Mouse (Mus musculus) embryonic facial prominence, embryonic 15.5 days (tissue): ENCODE measurements around the gene Frem1. TPM values are rescaled to one million over a fixed set of nuclear protein-coding genes. Genes with fewer than 3 reads are reported as not detected.

Experiments
- ATAC-seq: fragments of 200-750 bp; cut with Nextera tagmentation; 2 replicates; pipeline ENCODE4 v1.8.0; 2017; ENCODE audit warnings: low read depth, moderate TSS enrichment; ENCODE audit not compliant: insufficient number of reproducible peaks, low FRiP score, low TSS enrichment
- H3K27ac ChIP-seq: fragments of 300-500 bp; sonication (generic); replicated peaks from 2 replicates; pipeline ENCODE4 v1.5.1; 2015; ENCODE audit warnings: mild to moderate bottlenecking, inconsistent platforms
- H3K27me3 ChIP-seq: fragments of 300-500 bp; sonication (generic); 2 replicates; pipeline ENCODE4 v1.6.1; 2015; ENCODE audit warnings: inconsistent platforms
- H3K36me3 ChIP-seq: fragments of 300-500 bp; sonication (generic); 2 replicates; pipeline ENCODE4 v1.6.1; 2015; ENCODE audit warnings: mild to moderate bottlenecking, inconsistent platforms
- H3K4me1 ChIP-seq: fragments of 300-500 bp; sonication (generic); 2 replicates; pipeline ENCODE4 v1.6.1; 2015; ENCODE audit warnings: inconsistent platforms
- H3K4me2 ChIP-seq: fragments of 300-500 bp; sonication (generic); replicated peaks from 2 replicates; pipeline ENCODE4 v1.6.1; 2015; ENCODE audit warnings: mild to moderate bottlenecking, inconsistent platforms
- H3K4me3 ChIP-seq: fragments of 300-500 bp; sonication (generic); replicated peaks from 2 replicates; pipeline ENCODE4 v1.5.1; 2015; ENCODE audit warnings: mild to moderate bottlenecking, inconsistent platforms
- H3K9ac ChIP-seq: fragments of 300-500 bp; sonication (generic); 2 replicates; pipeline ENCODE4 v1.6.1; 2015; ENCODE audit warnings: inconsistent platforms
- H3K9me3 ChIP-seq: fragments of 300-500 bp; sonication (generic); replicated peaks from 2 replicates; pipeline ENCODE4 v1.6.1; 2016; ENCODE audit warnings: inconsistent platforms
- WGBS: fragments of 180-500 bp; shearing (Covaris S2); methylation state at CpG from one replicate; pipeline ENCODE4 v1.1.7; 2015; 5-methylcytosine and 5-hydroxymethylcytosine counted together
- polyA plus RNA-seq: library from polyadenylated mRNA; unstranded; fragments of >200 nt; fragmentation: Nextera tagmentation; extraction: Ambion mirVana; gene quantifications from 2 replicates; pipeline ENCODE4 v1.2.1, GENCODE M21; 2015

Gene Frem1
- 13.9 and 14.1 TPM in 2 replicates for polyA plus RNA-seq

DNA sequence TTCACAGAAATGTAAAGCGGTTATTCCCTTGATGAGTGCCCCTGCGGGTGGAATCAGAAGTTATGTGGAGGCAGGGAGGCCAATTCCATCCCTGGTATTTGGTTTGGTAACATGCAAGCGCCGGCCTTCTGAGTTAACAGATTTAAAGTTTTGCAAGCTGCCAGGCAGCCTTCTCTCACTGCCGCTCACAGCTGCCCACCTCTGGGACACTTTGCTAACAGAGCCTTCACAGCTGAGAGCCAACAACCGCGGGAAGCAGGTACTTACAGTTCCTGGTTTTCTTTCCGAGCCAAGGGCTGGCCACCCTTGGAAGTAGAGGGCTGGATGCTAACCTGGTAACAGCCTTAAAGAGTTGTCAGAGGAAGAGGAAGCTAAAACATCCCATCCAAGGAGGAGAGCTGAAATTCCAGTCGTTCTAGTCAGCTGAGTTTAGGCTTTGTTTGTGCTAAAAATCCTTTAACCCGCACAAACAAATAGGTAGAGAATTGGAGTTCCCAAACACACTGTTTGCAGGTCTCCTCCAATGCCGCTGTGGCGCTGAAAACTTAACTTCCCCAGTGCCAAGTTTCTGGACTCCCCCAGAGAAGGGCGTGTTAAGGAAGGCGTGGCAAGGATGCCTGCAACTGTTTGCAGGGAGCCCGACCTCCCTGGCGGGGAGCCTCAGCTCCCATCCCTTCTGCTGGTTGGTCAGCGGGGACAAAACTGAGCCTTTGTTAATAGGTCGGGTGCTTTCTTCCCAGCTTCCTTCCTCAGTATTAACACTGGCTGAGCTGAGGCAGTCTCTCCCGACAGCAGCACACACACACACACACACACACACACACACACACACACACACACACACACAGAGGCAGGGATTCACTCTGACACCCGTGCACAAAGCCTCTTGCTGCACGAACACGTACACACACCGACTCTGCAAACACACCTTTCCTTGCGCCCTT, at the start of gene Frem1:
TSS of gene Frem1 (minus strand) at position 706 of the 944 bp plus-strand sequence.
- Histone ChIP-seq H3K9me3 (no peaks in the 10 kb centered on the region), H3K9ac (peak within 1 kb of the TSS; percentile 33; the same call in 1 of the 2 replicates), H3K36me3 (no peaks in the 10 kb centered on the region), H3K4me3 (peak within 1 kb of the TSS; percentile 51), H3K4me1 (peaks cover 37% of the 10 kb centered on the region), H3K27me3 (no peaks in the 10 kb centered on the region), H3K4me2 (peak within 1 kb of the TSS; percentile 52), H3K27ac (peak within 1 kb of the TSS; percentile 84)
- 2% methylated on average over 24 of the region's 24 CpGs for WGBS
- ATAC-seq = peak; percentile 79; the same call in 1 of the 2 replicates

- Histone ChIP-seq H3K4me1 (peaks cover 11% of the 10 kb centered on the region; the same call in 1 of the 2 replicates), H3K27ac (no peak overlapping the region), H3K4me2 (no peak overlapping the region), H3K36me3 (no peaks in the 10 kb centered on the region), H3K27me3 (no peaks in the 10 kb centered on the region), H3K9ac (no peak overlapping the region), H3K4me3 (no peak overlapping the region), H3K9me3 (no peaks in the 10 kb centered on the region)
- 82% methylated on average over 7 of the region's 7 CpGs for WGBS
- no peak for ATAC-seq
Measured at GRCm38 (mm10) chr4:83099025-83099424, 46.9 kb upstream of the Frem1 start.

- no peak for ATAC-seq
- Histone ChIP-seq H3K9ac (no peak overlapping the region), H3K27ac (no peak overlapping the region), H3K4me2 (no peak overlapping the region), H3K9me3 (no peaks in the 10 kb centered on the region), H3K4me3 (no peak overlapping the region), H3K36me3 (no peaks in the 10 kb centered on the region), H3K4me1 (peaks cover 11% of the 10 kb centered on the region; the same call in 1 of the 2 replicates), H3K27me3 (no peaks in the 10 kb centered on the region)
- WGBS = 72% methylated on average over 2 of the region's 2 CpGs
Measured at GRCm38 (mm10) chr4:83093941-83094340, 41.8 kb upstream of the Frem1 start.

GRCm38 (mm10) chr4:83090691-83091448, 38.7 kb upstream of the Frem1 start:
- Histone ChIP-seq H3K27ac (no peak overlapping the region), H3K9me3 (no peaks in the 10 kb centered on the region), H3K4me2 (no peak overlapping the region), H3K27me3 (no peaks in the 10 kb centered on the region), H3K9ac (no peak overlapping the region), H3K4me3 (no peak overlapping the region), H3K4me1 (no peaks in the 10 kb centered on the region), H3K36me3 (no peaks in the 10 kb centered on the region)
- WGBS = 68% methylated on average over 6 of the region's 6 CpGs
- no peak for ATAC-seq

DNA sequence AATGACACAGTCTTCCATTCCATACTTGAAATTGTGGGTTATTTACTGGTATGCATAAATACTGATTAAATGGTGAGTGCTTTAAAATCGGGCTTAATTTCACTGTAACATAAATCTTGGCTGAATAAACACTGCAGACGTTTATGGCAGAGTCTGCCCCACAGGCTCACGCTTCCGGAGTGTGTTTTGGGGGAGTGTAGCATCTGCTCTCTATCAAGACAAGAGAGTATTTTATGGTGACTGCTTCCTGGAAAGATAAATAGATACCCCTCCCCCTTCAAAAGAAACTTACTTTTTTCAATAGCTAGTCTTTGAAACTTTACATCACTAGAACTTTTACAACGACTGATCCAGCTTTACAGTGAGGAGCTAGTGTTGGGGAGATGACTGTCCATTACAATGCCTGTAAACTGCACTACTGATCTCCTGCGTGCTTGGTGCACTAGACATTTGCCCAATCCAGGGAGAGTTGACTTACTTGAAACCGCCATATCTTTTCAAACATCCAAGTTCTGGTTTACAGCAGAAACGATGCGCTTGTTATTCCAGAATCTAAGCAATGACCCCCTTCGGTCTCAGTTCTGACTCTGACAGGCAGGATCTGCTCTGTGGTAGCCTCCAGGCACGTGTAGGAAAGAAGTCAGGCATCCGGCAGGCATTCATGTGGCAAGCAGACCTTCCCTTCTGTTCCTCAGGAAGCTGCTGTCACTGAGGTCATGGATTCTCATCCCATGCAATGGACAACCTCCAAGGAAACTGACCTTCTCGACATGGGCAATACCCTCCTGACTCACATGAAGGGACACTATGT, 28.4 kb upstream of the Frem1 start:
- H3K4me2 ChIP-seq = peak overlapping the region; percentile 9; the same call in 1 of the 2 replicates
- peaks cover 9% of the 10 kb centered on the region for H3K4me1 ChIP-seq
- peak overlapping the region; percentile 48 for H3K27ac ChIP-seq
- H3K9ac ChIP-seq = no peak overlapping the region
- no peaks in the 10 kb centered on the region for H3K9me3 ChIP-seq
- H3K27me3 ChIP-seq = no peaks in the 10 kb centered on the region
- ATAC-seq = 0 out of 2 replicates have a peak, but pooled peaks have one; percentile 67
- H3K4me3 ChIP-seq = no peak overlapping the region
- H3K36me3 ChIP-seq = no peaks in the 10 kb centered on the region
- WGBS = 16% methylated on average over 13 of the region's 13 CpGs

DNA sequence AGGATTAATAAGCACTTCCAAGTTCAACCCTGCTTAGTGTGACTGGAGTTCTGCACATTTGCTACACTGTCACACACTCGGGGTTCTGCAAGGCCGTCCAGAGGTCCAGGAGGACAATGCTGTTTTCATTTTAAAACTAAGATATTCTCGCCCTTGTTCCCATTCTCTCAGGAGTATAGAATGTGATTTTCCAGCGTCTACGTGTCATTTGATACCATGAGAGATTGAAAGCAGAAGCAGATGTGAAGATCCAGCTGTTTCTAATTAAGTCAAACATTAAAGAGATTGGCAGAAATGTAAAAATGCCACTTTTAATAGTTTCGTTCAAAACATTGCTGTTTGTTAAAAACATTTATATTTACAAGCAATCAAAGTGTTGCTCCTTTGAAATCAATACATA, 12.1 kb upstream of the Frem1 start:
- Histone ChIP-seq H3K9me3 (no peaks in the 10 kb centered on the region), H3K36me3 (no peaks in the 10 kb centered on the region), H3K4me2 (no peak overlapping the region), H3K9ac (no peak overlapping the region), H3K27ac (no peak overlapping the region), H3K4me1 (0 out of 2 replicates have a peak, but pooled peaks cover 5% of the 10 kb centered on the region), H3K4me3 (no peak overlapping the region), H3K27me3 (no peaks in the 10 kb centered on the region)
- 19% methylated on average over 6 of the region's 6 CpGs for WGBS
- ATAC-seq = no peak

DNA sequence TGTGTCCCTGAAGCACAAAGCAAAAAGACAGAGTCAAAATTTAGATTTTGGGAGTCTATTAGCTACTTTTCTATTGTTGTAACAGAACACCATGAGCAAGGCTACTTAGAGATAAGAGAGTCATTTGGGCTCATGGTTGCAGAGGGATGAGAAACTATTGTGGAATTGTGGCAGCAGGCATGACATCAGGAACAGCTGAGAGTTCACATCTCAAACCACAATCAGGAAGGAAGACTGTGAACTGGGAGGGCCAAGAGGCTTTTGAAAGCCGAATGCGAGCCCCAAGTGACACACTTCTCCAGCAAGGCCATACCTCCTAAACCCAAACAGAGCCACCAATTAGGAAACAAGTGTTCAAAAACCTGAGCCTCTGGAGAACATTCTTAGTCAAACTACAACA, 9.4 kb upstream of the Frem1 start:
- no peaks in the 10 kb centered on the region for H3K9me3 ChIP-seq
- ATAC-seq = no peak
- no peaks in the 10 kb centered on the region for H3K27me3 ChIP-seq
- no peak overlapping the region for H3K4me2 ChIP-seq
- H3K36me3 ChIP-seq = no peaks in the 10 kb centered on the region
- H3K9ac ChIP-seq = no peak overlapping the region
- no peak overlapping the region for H3K27ac ChIP-seq
- H3K4me3 ChIP-seq = no peak overlapping the region
- H3K4me1 ChIP-seq = 0 out of 2 replicates have a peak, but pooled peaks cover 5% of the 10 kb centered on the region
- WGBS = 66% methylated on average over 2 of the region's 2 CpGs

DNA sequence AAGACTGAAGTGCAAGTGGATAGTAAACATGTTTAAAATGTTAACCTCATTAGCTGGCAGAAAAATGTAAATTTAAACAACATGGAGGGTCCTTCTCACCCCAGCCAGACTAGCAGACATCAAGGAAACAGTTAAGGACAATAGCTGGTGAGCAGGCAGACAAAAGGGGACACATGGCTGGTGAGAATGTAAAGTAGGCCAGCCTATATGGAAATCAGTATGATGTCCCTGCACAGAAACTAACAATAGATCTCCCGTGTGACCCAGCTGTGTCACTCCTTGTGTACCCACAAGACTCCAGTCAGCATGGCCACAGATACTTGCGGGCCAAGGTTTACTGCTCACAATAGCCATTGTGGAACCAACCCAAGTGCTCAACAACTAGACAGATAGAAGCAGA, 6.5 kb upstream of the Frem1 start:
- H3K36me3 ChIP-seq = no peaks in the 10 kb centered on the region
- no peak overlapping the region for H3K27ac ChIP-seq
- H3K9me3 ChIP-seq = no peaks in the 10 kb centered on the region
- ATAC-seq = no peak
- H3K4me3 ChIP-seq = no peak overlapping the region
- no peaks in the 10 kb centered on the region for H3K27me3 ChIP-seq
- no peak overlapping the region for H3K4me2 ChIP-seq
- H3K4me1 ChIP-seq = 0 out of 2 replicates have a peak, but pooled peaks cover 2% of the 10 kb centered on the region
- 68% methylated on average over 2 of the region's 2 CpGs for WGBS
- H3K9ac ChIP-seq = no peak overlapping the region

DNA sequence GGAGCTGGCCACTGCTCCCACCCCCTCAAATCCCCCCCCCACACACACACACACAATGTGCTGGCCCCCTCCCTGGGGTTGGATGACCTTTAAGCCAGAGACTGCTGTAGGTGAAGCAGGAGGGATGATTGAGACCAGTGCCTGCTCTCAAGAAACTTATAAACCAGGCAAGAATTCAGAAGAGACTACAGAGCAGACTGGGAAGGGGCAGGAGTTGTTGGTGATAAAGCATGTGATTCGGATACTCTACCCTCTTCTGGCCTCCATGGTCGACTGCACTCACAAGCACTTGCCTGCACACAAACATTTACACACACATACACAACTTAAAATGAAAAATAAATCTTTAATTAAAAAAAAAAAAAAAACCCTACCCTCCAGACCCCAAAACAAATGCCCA, 6.0 kb upstream of the Frem1 start:
- no peak overlapping the region for H3K27ac ChIP-seq
- 51% methylated on average over 2 of the region's 2 CpGs for WGBS

GRCm38 (mm10) chr4:83056496-83056895, 4.4 kb upstream of the Frem1 start:
- Histone ChIP-seq H3K9me3 (no peaks in the 10 kb centered on the region), H3K9ac (no peak overlapping the region), H3K27ac (no peak overlapping the region), H3K36me3 (no peaks in the 10 kb centered on the region), H3K4me3 (no peak overlapping the region), H3K4me2 (no peak overlapping the region), H3K4me1 (peaks cover 8% of the 10 kb centered on the region; the same call in 1 of the 2 replicates), H3K27me3 (no peaks in the 10 kb centered on the region)
- ATAC-seq = no peak
- WGBS = 81% methylated on average over 6 of the region's 6 CpGs

More for the DNA sequence above, 6.0 kb upstream of the Frem1 start:
- no peaks in the 10 kb centered on the region for H3K36me3 ChIP-seq
- no peak overlapping the region for H3K4me2 ChIP-seq
- H3K9ac ChIP-seq = no peak overlapping the region
- H3K9me3 ChIP-seq = no peaks in the 10 kb centered on the region
- H3K4me1 ChIP-seq = no peaks in the 10 kb centered on the region
- no peak for ATAC-seq
- H3K27me3 ChIP-seq = no peaks in the 10 kb centered on the region
- H3K4me3 ChIP-seq = no peak overlapping the region
